Mouse (Mus musculus) forebrain, embryonic 12.5 days (tissue): ENCODE measurements around the gene Actn4. TPM values are rescaled to one million over a fixed set of nuclear protein-coding genes. Genes with fewer than 3 reads are reported as not detected.
A peak's percentile ranks its signal among the peaks of the same experiment; 100 is the strongest.

Experiments
- ATAC-seq: fragments of 200-750 bp; cut with Nextera tagmentation; 2 replicates; pipeline ENCODE4 v1.8.0; 2017; ENCODE audit warnings: moderate TSS enrichment; ENCODE audit not compliant: low FRiP score
- H3K27ac ChIP-seq: fragments of 300-500 bp; sonication (generic); 2 replicates; pipeline ENCODE4 v1.5.1; 2016; ENCODE audit warnings: mild to moderate bottlenecking
- H3K27me3 ChIP-seq: fragments of 300-500 bp; sonication (generic); 2 replicates; pipeline ENCODE4 v1.6.1; 2016; ENCODE audit warnings: mild to moderate bottlenecking
- H3K36me3 ChIP-seq: fragments of 300-500 bp; sonication (generic); replicated peaks from 2 replicates; pipeline ENCODE4 v1.6.1; 2016; ENCODE audit warnings: mild to moderate bottlenecking
- H3K4me1 ChIP-seq: fragments of 300-500 bp; sonication (generic); 2 replicates; pipeline ENCODE4 v1.6.1; 2016
- H3K4me2 ChIP-seq: fragments of 300-500 bp; sonication (generic); 2 replicates; pipeline ENCODE4 v1.6.1; 2016; ENCODE audit warnings: mild to moderate bottlenecking, moderate library complexity
- H3K4me3 ChIP-seq: fragments of 300-500 bp; sonication (generic); replicated peaks from 2 replicates; pipeline ENCODE4 v1.5.1; 2016; ENCODE audit warnings: mild to moderate bottlenecking
- H3K9ac ChIP-seq: fragments of 300-500 bp; sonication (generic); 2 replicates; pipeline ENCODE4 v1.6.1; 2016; ENCODE audit warnings: mild to moderate bottlenecking
- H3K9me3 ChIP-seq: fragments of 300-500 bp; sonication (generic); 2 replicates; pipeline ENCODE4 v1.6.1; 2016
- WGBS: fragments of 180-500 bp; shearing (Covaris S2); methylation state at CpG from one replicate; pipeline ENCODE4 v1.1.7; 2016; 5-methylcytosine and 5-hydroxymethylcytosine counted together
- polyA plus RNA-seq: library from polyadenylated mRNA; unstranded; fragments of >200 nt; fragmentation: Nextera tagmentation; extraction: Ambion mirVana; gene quantifications from 2 replicates; pipeline ENCODE4 v1.2.1, GENCODE M21; 2016

Gene Actn4
- polyA plus RNA-seq, 1 experiment from 2014 or later = 159 TPM

GRCm38 (mm10) chr7:28916491-28916890, 45.6 kb downstream of the Actn4 start:
- ATAC-seq = no peak
- Histone ChIP-seq H3K4me2 (no peak overlapping the region), H3K36me3 (peaks cover 75% of the 10 kb centered on the region), H3K9me3 (no peaks in the 10 kb centered on the region), H3K9ac (no peak overlapping the region), H3K4me3 (no peak overlapping the region), H3K4me1 (peaks cover 17% of the 10 kb centered on the region; the same call in 1 of the 2 replicates), H3K27ac (no peak overlapping the region), H3K27me3 (no peaks in the 10 kb centered on the region)

GRCm38 (mm10) chr7:28913171-28913570, 49.0 kb downstream of the Actn4 start:
- no peak for ATAC-seq
- H3K9me3 ChIP-seq = no peaks in the 10 kb centered on the region
- H3K9ac ChIP-seq = no peak overlapping the region
- 87% methylated on average over 11 of the region's 11 CpGs for WGBS
- H3K36me3 ChIP-seq = peaks cover 95% of the 10 kb centered on the region
- no peaks in the 10 kb centered on the region for H3K4me1 ChIP-seq
- H3K27ac ChIP-seq = no peak overlapping the region
- H3K4me2 ChIP-seq = no peak overlapping the region
- H3K4me3 ChIP-seq = no peak overlapping the region
- no peaks in the 10 kb centered on the region for H3K27me3 ChIP-seq

- peaks cover 95% of the 10 kb centered on the region for H3K36me3 ChIP-seq
These were observed 50.5 kb downstream of the Actn4 start for GRCm38 (mm10) chr7:28911632-28912031.

GRCm38 (mm10) chr7:28907195-28907594, 54.9 kb downstream of the Actn4 start:
- Histone ChIP-seq H3K27me3 (no peaks in the 10 kb centered on the region), H3K9ac (no peak overlapping the region), H3K27ac (no peak overlapping the region), H3K4me1 (no peaks in the 10 kb centered on the region), H3K4me3 (no peak overlapping the region), H3K9me3 (no peaks in the 10 kb centered on the region), H3K4me2 (no peak overlapping the region), H3K36me3 (peaks cover 95% of the 10 kb centered on the region)
- WGBS = 95% methylated on average over 5 of the region's 5 CpGs
- no peak for ATAC-seq

More at GRCm38 (mm10) chr7:28911632-28912031, 50.5 kb downstream of the Actn4 start:
- Histone ChIP-seq H3K4me1 (no peaks in the 10 kb centered on the region), H3K4me2 (no peak overlapping the region), H3K27ac (no peak overlapping the region), H3K9me3 (no peaks in the 10 kb centered on the region), H3K27me3 (no peaks in the 10 kb centered on the region), H3K4me3 (no peak overlapping the region), H3K9ac (no peak overlapping the region)
- ATAC-seq = no peak
- 82% methylated on average over 4 of the region's 4 CpGs for WGBS

GRCm38 (mm10) chr7:28903778-28904177, 58.4 kb downstream of the Actn4 start:
- Histone ChIP-seq H3K4me3 (no peak overlapping the region), H3K27me3 (no peaks in the 10 kb centered on the region), H3K4me1 (no peaks in the 10 kb centered on the region), H3K9me3 (no peaks in the 10 kb centered on the region), H3K27ac (no peak overlapping the region), H3K4me2 (no peak overlapping the region), H3K9ac (no peak overlapping the region), H3K36me3 (peaks cover 99% of the 10 kb centered on the region)
- WGBS = 88% methylated on average over 10 of the region's 10 CpGs
- ATAC-seq = no peak

GRCm38 (mm10) chr7:28902809-28903208, 59.3 kb downstream of the Actn4 start:
- no peak overlapping the region for H3K27ac ChIP-seq
- H3K9ac ChIP-seq = no peak overlapping the region
- peaks cover 99% of the 10 kb centered on the region for H3K36me3 ChIP-seq
- WGBS = 92% methylated on average over 3 of the region's 3 CpGs
- no peak overlapping the region for H3K4me3 ChIP-seq
- H3K4me2 ChIP-seq = no peak overlapping the region
- no peak for ATAC-seq
- no peaks in the 10 kb centered on the region for H3K9me3 ChIP-seq
- no peaks in the 10 kb centered on the region for H3K27me3 ChIP-seq
- no peaks in the 10 kb centered on the region for H3K4me1 ChIP-seq

GRCm38 (mm10) chr7:28902180-28902579, 60.0 kb downstream of the Actn4 start:
- Histone ChIP-seq H3K4me2 (no peak overlapping the region), H3K4me3 (no peak overlapping the region), H3K9ac (no peak overlapping the region), H3K27me3 (no peaks in the 10 kb centered on the region), H3K4me1 (no peaks in the 10 kb centered on the region), H3K27ac (no peak overlapping the region), H3K9me3 (no peaks in the 10 kb centered on the region), H3K36me3 (peaks cover 99% of the 10 kb centered on the region)
- WGBS = 94% methylated on average over 6 of the region's 6 CpGs
- ATAC-seq = no peak

GRCm38 (mm10) chr7:28901311-28902125, 60.6 kb downstream of the Actn4 start:
- Histone ChIP-seq H3K9me3 (no peaks in the 10 kb centered on the region), H3K9ac (no peak overlapping the region), H3K4me2 (no peak overlapping the region), H3K4me1 (no peaks in the 10 kb centered on the region), H3K27me3 (no peaks in the 10 kb centered on the region), H3K27ac (0 out of 2 replicates have a peak overlapping the region, but pooled peaks have one; percentile 19), H3K36me3 (peaks cover 99% of the 10 kb centered on the region), H3K4me3 (no peak overlapping the region)
- WGBS = 95% methylated on average over 13 of the region's 13 CpGs
- no peak for ATAC-seq

- no peak overlapping the region for H3K4me3 ChIP-seq
- H3K27ac ChIP-seq = no peak overlapping the region
- no peak for ATAC-seq
- no peak overlapping the region for H3K4me2 ChIP-seq
- H3K9me3 ChIP-seq = no peaks in the 10 kb centered on the region
- peaks cover 99% of the 10 kb centered on the region for H3K36me3 ChIP-seq
- WGBS = 86% methylated on average over 4 of the region's 4 CpGs
- H3K9ac ChIP-seq = no peak overlapping the region
- H3K4me1 ChIP-seq = no peaks in the 10 kb centered on the region
- H3K27me3 ChIP-seq = no peaks in the 10 kb centered on the region
These were observed 62.2 kb downstream of the Actn4 start for GRCm38 (mm10) chr7:28899972-28900371.

GRCm38 (mm10) chr7:28897661-28898060, 64.5 kb downstream of the Actn4 start:
- Histone ChIP-seq H3K27me3 (no peaks in the 10 kb centered on the region), H3K36me3 (peaks cover 97% of the 10 kb centered on the region), H3K4me1 (no peaks in the 10 kb centered on the region), H3K9ac (no peak overlapping the region), H3K4me3 (no peak overlapping the region), H3K4me2 (no peak overlapping the region), H3K27ac (no peak overlapping the region), H3K9me3 (no peaks in the 10 kb centered on the region)
- WGBS = 97% methylated on average over 6 of the region's 6 CpGs
- no peak for ATAC-seq

GRCm38 (mm10) chr7:28894942-28895341, 67.2 kb downstream of the Actn4 start:
- no peaks in the 10 kb centered on the region for H3K9me3 ChIP-seq
- no peak overlapping the region for H3K4me3 ChIP-seq
- WGBS = 66% methylated on average over 5 of the region's 5 CpGs
- H3K4me2 ChIP-seq = no peak overlapping the region
- no peak overlapping the region for H3K9ac ChIP-seq
- H3K27ac ChIP-seq = no peak overlapping the region
- no peak for ATAC-seq
- H3K4me1 ChIP-seq = no peaks in the 10 kb centered on the region
- peaks cover 10% of the 10 kb centered on the region for H3K27me3 ChIP-seq
- peaks cover 88% of the 10 kb centered on the region for H3K36me3 ChIP-seq

- WGBS = 60% methylated on average over 7 of the region's 7 CpGs
- peaks cover 22% of the 10 kb centered on the region for H3K27me3 ChIP-seq
- no peak overlapping the region for H3K27ac ChIP-seq
- H3K4me3 ChIP-seq = no peak overlapping the region
- H3K9ac ChIP-seq = no peak overlapping the region
- no peaks in the 10 kb centered on the region for H3K9me3 ChIP-seq
- H3K36me3 ChIP-seq = peaks cover 77% of the 10 kb centered on the region
- H3K4me1 ChIP-seq = peaks cover 3% of the 10 kb centered on the region
- ATAC-seq = 0 out of 2 replicates have a peak, but pooled peaks have one; percentile 25
- H3K4me2 ChIP-seq = no peak overlapping the region
These were observed 68.4 kb downstream of the Actn4 start for GRCm38 (mm10) chr7:28893643-28894265.

- Histone ChIP-seq H3K36me3 (peaks cover 66% of the 10 kb centered on the region), H3K27ac (no peak overlapping the region), H3K9ac (no peak overlapping the region), H3K4me1 (peaks cover 9% of the 10 kb centered on the region), H3K4me3 (no peak overlapping the region), H3K9me3 (no peaks in the 10 kb centered on the region), H3K4me2 (no peak overlapping the region), H3K27me3 (peaks cover 33% of the 10 kb centered on the region)
- WGBS = 94% methylated on average over 17 of the region's 17 CpGs
- no peak for ATAC-seq
These were observed 69.5 kb downstream of the Actn4 start for GRCm38 (mm10) chr7:28892601-28893000.
